Mouse (Mus musculus): Measurements from ENCODE around the gene 2210011C24Rik. TPM values are rescaled to one million over a fixed set of nuclear protein-coding genes. Genes with fewer than 3 reads are reported as not detected.
A peak's percentile ranks its signal among the peaks of the same experiment; 100 is the strongest.

The 2210011C24Rik gene
- polyA plus RNA-seq, 2 experiments, result 1.1 to 2.0 TPM

GRCm38 (mm10) chr8:83981533-83981932 lies 30.4 kb downstream of the 2210011C24Rik start:
- no peaks in the 10 kb centered on the region for H3K9me3 ChIP-seq (ENCODE audit: control insufficient read depth, low read length)
- WGBS, result 95% methylated on average over 7 of the region's 7 CpGs
- ATAC-seq (ENCODE audit: low FRiP score, low read depth), result no peak

GRCm38 (mm10) chr8:83980845-83981244 lies 31.1 kb downstream of the 2210011C24Rik start:
- ATAC-seq (ENCODE audit: low FRiP score, low read depth), result no peak

More at GRCm38 (mm10) chr8:83981533-83981932, 30.4 kb downstream of the 2210011C24Rik start:
- Histone ChIP-seq H3K36me3 (ENCODE audit: control insufficient read depth, insufficient read depth, low read length) (peaks cover 62% of the 10 kb centered on the region), H3K4me1 (ENCODE audit: control insufficient read depth, insufficient read depth, low read length) (peaks cover 9% of the 10 kb centered on the region; the same call in 1 of the 2 replicates), H3K4me3 (replicated peaks; ENCODE audit: low read length) (no peak overlapping the region), H3K4me2 (replicated peaks; ENCODE audit: low read depth, low read length, severe bottlenecking) (no peak overlapping the region), H3K9ac (ENCODE audit: low read depth, low read length, severe bottlenecking) (no peak overlapping the region), H3K27me3 (ENCODE audit: control insufficient read depth, insufficient read depth, low read length) (no peaks in the 10 kb centered on the region), H3K27ac (replicated peaks; ENCODE audit: low read depth, low read length) (no peak overlapping the region)
- no peak for DNase-seq (ENCODE audit: low spot score)
- no peak for TF ChIP-seq POLR2A (IDR thresholded peaks at IDR 0.05; ENCODE audit: borderline replicate concordance, extremely low read depth, insufficient read depth, insufficient read length)

GRCm38 (mm10) chr8:83980250-83980649 lies 31.7 kb downstream of the 2210011C24Rik start:
- no peak overlapping the region for H3K4me2 ChIP-seq (replicated peaks; ENCODE audit: low read depth, low read length, severe bottlenecking)
- no peak for DNase-seq (ENCODE audit: low spot score)
- H3K9ac ChIP-seq (ENCODE audit: low read depth, low read length, severe bottlenecking), result no peak overlapping the region
- TF ChIP-seq POLR2A (IDR thresholded peaks at IDR 0.05; ENCODE audit: borderline replicate concordance, extremely low read depth, insufficient read depth, insufficient read length), result no peak
- 80% methylated on average over 1 of the region's 1 CpGs for WGBS
- peaks cover 57% of the 10 kb centered on the region for H3K36me3 ChIP-seq (ENCODE audit: control insufficient read depth, insufficient read depth, low read length)
- peak; percentile 64 for ATAC-seq (ENCODE audit: low FRiP score, low read depth)
- no peaks in the 10 kb centered on the region for H3K9me3 ChIP-seq (ENCODE audit: control insufficient read depth, low read length)
- H3K4me3 ChIP-seq (replicated peaks; ENCODE audit: low read length), result no peak overlapping the region
- H3K27me3 ChIP-seq (ENCODE audit: control insufficient read depth, insufficient read depth, low read length), result no peaks in the 10 kb centered on the region
- peaks cover 9% of the 10 kb centered on the region; the same call in 1 of the 2 replicates for H3K4me1 ChIP-seq (ENCODE audit: control insufficient read depth, insufficient read depth, low read length)
- H3K27ac ChIP-seq (replicated peaks; ENCODE audit: low read depth, low read length), result no peak overlapping the region

More at GRCm38 (mm10) chr8:83980845-83981244, 31.1 kb downstream of the 2210011C24Rik start:
- WGBS, result 80% methylated on average over 8 of the region's 8 CpGs
- Histone ChIP-seq H3K27ac (replicated peaks; ENCODE audit: low read depth, low read length) (no peak overlapping the region), H3K4me3 (replicated peaks; ENCODE audit: low read length) (no peak overlapping the region), H3K27me3 (ENCODE audit: control insufficient read depth, insufficient read depth, low read length) (no peaks in the 10 kb centered on the region), H3K36me3 (ENCODE audit: control insufficient read depth, insufficient read depth, low read length) (peaks cover 60% of the 10 kb centered on the region), H3K9me3 (ENCODE audit: control insufficient read depth, low read length) (no peaks in the 10 kb centered on the region), H3K4me2 (replicated peaks; ENCODE audit: low read depth, low read length, severe bottlenecking) (no peak overlapping the region), H3K4me1 (ENCODE audit: control insufficient read depth, insufficient read depth, low read length) (peaks cover 9% of the 10 kb centered on the region; the same call in 1 of the 2 replicates), H3K9ac (ENCODE audit: low read depth, low read length, severe bottlenecking) (no peak overlapping the region)
- TF ChIP-seq POLR2A (IDR thresholded peaks at IDR 0.05; ENCODE audit: borderline replicate concordance, extremely low read depth, insufficient read depth, insufficient read length), result no peak
- no peak for DNase-seq (ENCODE audit: low spot score)

- no peak for TF ChIP-seq POLR2A (IDR thresholded peaks at IDR 0.05; ENCODE audit: borderline replicate concordance, extremely low read depth, insufficient read depth, insufficient read length)
- Histone ChIP-seq H3K4me3 (replicated peaks; ENCODE audit: low read length) (no peak overlapping the region), H3K4me2 (replicated peaks; ENCODE audit: low read depth, low read length, severe bottlenecking) (no peak overlapping the region), H3K36me3 (ENCODE audit: control insufficient read depth, insufficient read depth, low read length) (peaks cover 39% of the 10 kb centered on the region), H3K9me3 (ENCODE audit: control insufficient read depth, low read length) (no peaks in the 10 kb centered on the region), H3K4me1 (ENCODE audit: control insufficient read depth, insufficient read depth, low read length) (peaks cover 18% of the 10 kb centered on the region), H3K9ac (ENCODE audit: low read depth, low read length, severe bottlenecking) (no peak overlapping the region), H3K27ac (replicated peaks; ENCODE audit: low read depth, low read length) (no peak overlapping the region), H3K27me3 (ENCODE audit: control insufficient read depth, insufficient read depth, low read length) (no peaks in the 10 kb centered on the region)
- 68% methylated on average over 9 of the region's 9 CpGs for WGBS
- ATAC-seq (ENCODE audit: low FRiP score, low read depth) (no peak), DNase-seq (ENCODE audit: low spot score) (no peak)
Observed at GRCm38 (mm10) chr8:83978200-83978599, 33.8 kb downstream of the 2210011C24Rik start.

- ATAC-seq (ENCODE audit: low FRiP score, low read depth) (no peak), DNase-seq (ENCODE audit: low spot score) (no peak)
- Histone ChIP-seq H3K4me1 (ENCODE audit: control insufficient read depth, insufficient read depth, low read length) (peaks cover 18% of the 10 kb centered on the region), H3K27ac (replicated peaks; ENCODE audit: low read depth, low read length) (no peak overlapping the region), H3K4me2 (replicated peaks; ENCODE audit: low read depth, low read length, severe bottlenecking) (no peak overlapping the region), H3K4me3 (replicated peaks; ENCODE audit: low read length) (no peak overlapping the region), H3K9ac (ENCODE audit: low read depth, low read length, severe bottlenecking) (peak overlapping the region; percentile 12; the same call in 1 of the 2 replicates), H3K9me3 (ENCODE audit: control insufficient read depth, low read length) (no peaks in the 10 kb centered on the region), H3K36me3 (ENCODE audit: control insufficient read depth, insufficient read depth, low read length) (peaks cover 33% of the 10 kb centered on the region), H3K27me3 (ENCODE audit: control insufficient read depth, insufficient read depth, low read length) (no peaks in the 10 kb centered on the region)
- whole genome bisulfite sequencing, result 38% methylated on average over 6 of the region's 6 CpGs
- TF ChIP-seq POLR2A (IDR thresholded peaks at IDR 0.05; ENCODE audit: borderline replicate concordance, extremely low read depth, insufficient read depth, insufficient read length), result no peak
Observed at GRCm38 (mm10) chr8:83977646-83978045, 34.3 kb downstream of the 2210011C24Rik start.

Measured in limb, embryonic 14.5 days (tissue).